Mouse (Mus musculus): Measurements from ENCODE around the gene Gm11627.

GRCm38 (mm10) chr11:102619449-102619848 lies 40.2 kb upstream of the Gm11627 start:
- TF ChIP-seq CTCF (IDR thresholded peaks at IDR 0.05) (peak; percentile 24; the same call in 1 of the 2 replicates), EP300 (IDR thresholded peaks at IDR 0.05; ENCODE audit: insufficient read depth, low read depth, low read length) (no peak), POLR2A (IDR thresholded peaks at IDR 0.05; ENCODE audit: insufficient read depth, low read depth, low read length) (no peak)

All from heart, adult 2 months (tissue).